Mouse (Mus musculus): ENCODE data around the gene Hapln2. TPM values are rescaled to one million over a fixed set of nuclear protein-coding genes. Genes with fewer than 3 reads are reported as not detected.

Gene Hapln2
- polyA plus RNA-seq, 1 experiment, result not detected

DNA sequence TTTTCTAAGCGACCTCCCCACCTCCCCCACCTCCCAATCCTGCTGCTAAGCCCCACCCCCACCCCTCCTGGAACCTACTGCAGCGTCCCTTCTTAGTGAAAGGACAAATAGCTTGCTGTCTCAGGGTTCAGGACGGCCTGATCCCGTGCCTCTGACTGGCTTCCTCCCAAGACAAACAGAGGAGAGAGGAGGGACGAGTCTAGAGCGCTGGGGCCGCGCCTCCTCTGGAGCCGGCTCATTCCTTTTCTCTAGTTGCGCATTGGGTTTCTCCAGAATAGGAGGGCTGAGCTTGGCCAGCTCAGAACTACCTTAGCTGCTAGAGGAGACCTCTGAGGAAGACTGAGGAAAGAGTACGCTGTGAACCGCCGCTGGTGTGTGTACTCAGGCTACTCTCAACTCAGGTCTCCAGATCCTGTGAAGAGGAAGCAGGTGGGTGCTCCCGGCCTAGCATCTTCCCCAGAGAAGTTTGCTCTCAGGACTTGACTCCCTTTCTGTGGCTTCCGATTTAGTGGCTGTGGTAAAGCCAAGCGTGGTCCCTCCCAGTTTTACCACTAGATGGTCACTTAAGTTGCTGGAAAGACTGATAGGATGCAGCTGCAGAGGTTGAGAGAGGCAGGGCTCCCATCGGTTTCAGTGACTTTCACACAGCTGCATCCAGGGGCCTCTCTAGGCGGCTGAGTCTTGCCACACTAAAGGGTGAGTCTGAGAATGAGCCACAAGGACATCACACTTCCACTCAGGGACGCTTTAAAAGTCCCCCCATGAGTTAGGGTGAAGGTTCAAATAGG is 3.4 kb upstream of the Hapln2 start:
- 23% methylated on average over 19 of the region's 19 CpGs for WGBS
- Histone ChIP-seq H3K27me3 (ENCODE audit: control insufficient read depth, insufficient read depth, low read length) (peaks cover 4% of the 10 kb centered on the region), H3K4me1 (ENCODE audit: control insufficient read depth, insufficient read depth, insufficient read length) (no peaks in the 10 kb centered on the region), H3K36me3 (ENCODE audit: control insufficient read depth, insufficient read depth, low read length) (no peaks in the 10 kb centered on the region), H3K4me3 (ENCODE audit: extremely low read depth, insufficient read depth, insufficient read length) (no peak overlapping the region), H3K27ac (ENCODE audit: insufficient read depth, low read length) (no peak overlapping the region)
- no peak for DNase-seq (ENCODE audit: low read depth in 1 of 2, low spot score in 2 of 2)
- TF ChIP-seq CTCF (IDR thresholded peaks at IDR 0.05; ENCODE audit: extremely low read depth, insufficient read depth, insufficient read length, insufficient replicate concordance) (no peak), POLR2A (IDR thresholded peaks at IDR 0.05; ENCODE audit: low read depth, low read length) (no peak)

DNA sequence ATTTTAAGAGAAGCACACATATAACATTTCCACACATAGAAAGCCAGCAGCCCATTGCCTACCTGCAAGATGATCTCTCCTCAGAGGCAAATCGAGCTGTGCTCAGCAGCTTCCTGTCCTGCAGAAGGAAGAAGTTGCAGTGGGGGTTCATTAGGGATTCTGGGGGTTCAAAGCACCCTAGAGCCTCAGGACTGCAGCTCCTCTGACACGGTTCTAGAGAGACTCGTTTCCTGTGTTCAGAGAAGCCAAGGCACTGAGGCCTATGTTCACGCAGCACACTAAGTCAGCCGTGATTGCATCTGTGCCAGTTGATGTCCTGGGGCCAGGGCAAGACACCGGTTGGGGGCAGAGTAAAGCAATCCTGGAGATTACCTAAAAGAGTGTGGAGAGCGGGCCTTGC is 560 bp downstream of the Hapln2 start:
- WGBS, result 54% methylated on average over 7 of the region's 7 CpGs
- Histone ChIP-seq H3K27ac (ENCODE audit: insufficient read depth, low read length) (no peak overlapping the region), H3K4me3 (ENCODE audit: extremely low read depth, insufficient read depth, insufficient read length) (no peak overlapping the region), H3K36me3 (ENCODE audit: control insufficient read depth, insufficient read depth, low read length) (no peaks in the 10 kb centered on the region), H3K27me3 (ENCODE audit: control insufficient read depth, insufficient read depth, low read length) (peaks cover 27% of the 10 kb centered on the region), H3K4me1 (ENCODE audit: control insufficient read depth, insufficient read depth, insufficient read length) (peaks cover 16% of the 10 kb centered on the region)
- DNase-seq (ENCODE audit: low read depth in 1 of 2, low spot score in 2 of 2), result no peak
- no peak for TF ChIP-seq POLR2A (IDR thresholded peaks at IDR 0.05; ENCODE audit: low read depth, low read length)
- TF ChIP-seq CTCF (IDR thresholded peaks at IDR 0.05; ENCODE audit: extremely low read depth, insufficient read depth, insufficient read length, insufficient replicate concordance), result no peak

DNA sequence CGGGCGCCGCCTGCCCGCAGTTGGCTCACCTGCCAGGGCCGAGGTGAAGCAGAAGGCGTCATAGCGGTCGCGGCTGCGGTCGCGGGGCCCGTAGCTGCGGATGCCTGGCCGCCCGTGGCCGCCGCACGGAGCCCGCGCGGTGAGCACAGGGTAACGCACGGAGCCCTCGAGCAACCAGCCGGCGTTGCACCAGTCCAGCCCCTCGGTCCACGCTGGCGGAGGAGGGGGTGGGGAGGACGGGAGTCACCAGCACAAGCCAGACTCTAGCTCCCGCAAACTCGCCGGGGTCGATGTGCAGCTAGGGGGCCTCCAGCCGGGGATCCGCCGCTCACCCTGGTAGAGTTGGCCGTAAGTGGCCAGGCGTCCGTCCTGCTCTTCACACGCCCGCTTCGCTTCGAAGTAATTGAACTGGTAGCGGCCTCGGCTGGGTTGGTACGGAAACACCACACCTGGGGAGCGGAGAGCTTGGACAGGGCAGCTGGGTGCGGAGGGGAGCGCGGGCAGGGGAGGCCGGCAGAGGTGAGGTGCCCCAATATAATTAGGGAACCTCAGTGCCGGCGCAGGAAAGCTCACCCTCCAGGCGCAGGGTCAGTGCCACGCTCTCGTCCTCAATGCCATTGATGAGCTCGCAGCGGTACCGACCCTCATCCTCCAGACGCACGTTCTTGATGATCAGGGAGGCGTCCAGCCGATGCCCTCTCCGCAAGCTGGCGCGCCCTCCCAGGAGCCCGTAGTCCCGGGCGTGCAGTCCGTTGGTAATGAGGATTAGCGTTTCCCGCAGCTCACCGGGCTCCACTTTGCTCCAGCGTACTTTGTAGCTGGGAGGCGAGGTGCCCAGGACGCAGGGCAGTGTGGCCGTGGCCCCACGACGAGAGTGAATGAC is 4.0 kb downstream of the Hapln2 start:
- no peak for DNase-seq (ENCODE audit: low read depth in 1 of 2, low spot score in 2 of 2)
- WGBS, result 3% methylated on average over 81 of the region's 81 CpGs
- Histone ChIP-seq H3K27ac (ENCODE audit: insufficient read depth, low read length) (no peak overlapping the region), H3K4me3 (ENCODE audit: extremely low read depth, insufficient read depth, insufficient read length) (peak overlapping the region; percentile 61), H3K4me1 (ENCODE audit: control insufficient read depth, insufficient read depth, insufficient read length) (peaks cover 16% of the 10 kb centered on the region), H3K36me3 (ENCODE audit: control insufficient read depth, insufficient read depth, low read length) (no peaks in the 10 kb centered on the region), H3K27me3 (ENCODE audit: control insufficient read depth, insufficient read depth, low read length) (peaks cover 24% of the 10 kb centered on the region)
- TF ChIP-seq CTCF (IDR thresholded peaks at IDR 0.05; ENCODE audit: extremely low read depth, insufficient read depth, insufficient read length, insufficient replicate concordance) (no peak), POLR2A (IDR thresholded peaks at IDR 0.05; ENCODE audit: low read depth, low read length) (no peak)

DNA sequence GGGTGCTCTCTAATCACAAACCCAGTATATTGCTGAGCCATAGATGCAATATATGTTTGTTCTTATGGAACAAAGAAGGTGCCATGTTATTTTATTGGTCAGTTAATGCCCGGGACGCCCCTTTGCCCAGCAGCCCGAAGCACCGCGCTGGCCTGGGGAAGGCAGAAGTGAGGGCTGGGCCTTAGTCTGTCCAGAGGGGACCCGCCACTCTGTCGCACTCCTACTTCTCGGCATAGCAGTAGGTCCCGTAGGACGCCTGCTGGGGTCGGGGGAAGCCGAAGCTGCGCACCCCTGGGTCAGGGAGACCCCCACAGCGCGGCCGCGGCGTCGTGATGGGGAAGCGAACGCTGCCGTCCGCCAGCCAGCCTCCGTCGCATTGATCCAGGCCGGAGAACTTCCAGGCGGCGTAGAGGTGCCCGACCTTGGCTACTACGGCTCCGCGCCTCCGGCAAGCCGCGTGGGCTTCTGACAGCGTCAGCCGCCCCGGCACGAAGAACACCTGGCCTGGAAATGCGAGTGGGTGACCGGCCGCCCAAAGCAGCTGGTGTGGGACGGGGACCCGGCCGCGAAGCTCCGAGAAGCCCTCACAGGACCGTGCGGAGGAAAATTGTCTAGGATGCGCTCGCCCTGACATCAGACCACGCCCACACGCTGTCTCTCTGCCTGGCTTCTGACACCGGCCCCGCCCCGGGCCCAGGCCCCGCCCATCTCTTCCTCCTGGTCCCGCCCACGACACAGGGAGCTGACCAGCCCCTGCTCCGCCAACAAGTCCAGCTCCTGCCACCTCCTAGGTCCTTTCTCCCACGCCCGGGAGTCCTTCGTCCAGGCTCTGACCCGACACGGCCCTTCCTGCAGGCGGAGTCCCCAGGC is 4.8 kb downstream of the Hapln2 start:
- H3K4me3 ChIP-seq (ENCODE audit: extremely low read depth, insufficient read depth, insufficient read length), result peak overlapping the region; percentile 61
- peaks cover 27% of the 10 kb centered on the region for H3K27me3 ChIP-seq (ENCODE audit: control insufficient read depth, insufficient read depth, low read length)
- no peak overlapping the region for H3K27ac ChIP-seq (ENCODE audit: insufficient read depth, low read length)
- H3K4me1 ChIP-seq (ENCODE audit: control insufficient read depth, insufficient read depth, insufficient read length), result peaks cover 16% of the 10 kb centered on the region
- 4% methylated on average over 66 of the region's 66 CpGs for WGBS
- peak; percentile 35 to 79 for DNase-seq (ENCODE audit: low read depth in 1 of 2, low spot score in 2 of 2)
- no peaks in the 10 kb centered on the region for H3K36me3 ChIP-seq (ENCODE audit: control insufficient read depth, insufficient read depth, low read length)
- TF ChIP-seq CTCF (IDR thresholded peaks at IDR 0.05; ENCODE audit: extremely low read depth, insufficient read depth, insufficient read length, insufficient replicate concordance) (no peak), POLR2A (IDR thresholded peaks at IDR 0.05; ENCODE audit: low read depth, low read length) (no peak)

DNA sequence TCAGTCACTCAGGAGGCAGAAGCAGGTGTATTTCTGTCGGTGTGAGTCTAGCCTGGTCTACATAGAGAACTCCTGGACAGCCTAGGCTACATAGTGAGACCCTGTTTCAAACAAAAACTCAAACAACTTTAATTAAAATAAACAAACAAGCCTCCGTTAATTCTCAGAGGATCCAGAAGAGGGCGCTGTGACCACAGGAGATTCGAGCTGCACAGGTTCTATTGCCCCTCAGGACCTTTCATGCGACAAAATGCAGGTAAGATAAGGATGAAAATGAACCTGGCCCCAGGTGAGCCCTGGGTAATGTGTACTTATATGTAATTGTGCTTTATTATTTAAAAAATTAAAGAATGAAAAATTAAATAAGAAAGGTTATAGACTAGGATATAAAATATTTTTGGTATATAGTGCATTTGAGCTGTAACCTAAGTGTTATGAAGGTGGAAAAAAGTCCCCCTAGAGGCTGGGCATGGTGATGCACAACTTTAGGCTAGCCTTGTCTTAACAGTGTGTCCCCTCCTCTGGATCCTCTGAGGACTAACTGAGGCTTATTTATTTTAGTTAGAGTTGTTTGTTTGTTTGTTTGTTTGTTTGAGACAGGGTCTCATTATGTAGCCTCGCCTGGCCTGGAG is 16.6 kb downstream of the Hapln2 start:
- Histone ChIP-seq H3K4me1 (ENCODE audit: control insufficient read depth, insufficient read depth, insufficient read length) (no peaks in the 10 kb centered on the region), H3K36me3 (ENCODE audit: control insufficient read depth, insufficient read depth, low read length) (no peaks in the 10 kb centered on the region), H3K27ac (ENCODE audit: insufficient read depth, low read length) (no peak overlapping the region), H3K4me3 (ENCODE audit: extremely low read depth, insufficient read depth, insufficient read length) (no peak overlapping the region), H3K27me3 (ENCODE audit: control insufficient read depth, insufficient read depth, low read length) (no peaks in the 10 kb centered on the region)
- peak in 1 of 2 experiments; percentile 34 for DNase-seq (ENCODE audit: low read depth in 1 of 2, low spot score in 2 of 2)
- TF ChIP-seq CTCF (IDR thresholded peaks at IDR 0.05; ENCODE audit: extremely low read depth, insufficient read depth, insufficient read length, insufficient replicate concordance) (peak; percentile 26; the same call in 1 of the 2 replicates), POLR2A (IDR thresholded peaks at IDR 0.05; ENCODE audit: low read depth, low read length) (no peak)
- 10% methylated on average over 6 of the region's 6 CpGs for WGBS

Measured in spleen, adult 2 months (tissue).